Mouse (Mus musculus) limb, embryonic 14.5 days (tissue): ENCODE results near the gene Ss18l1. TPM values are rescaled to one million over a fixed set of nuclear protein-coding genes. Genes with fewer than 3 reads are reported as not detected.

Source experiments
- ATAC-seq: fragments of 200-750 bp; cut with Nextera tagmentation; 2 replicates; pipeline ENCODE4 v1.8.0; 2017; ENCODE audit warnings: low read depth, moderate number of reproducible peaks, moderate TSS enrichment; ENCODE audit not compliant: low FRiP score
- DNase-seq: peaks from one replicate; pipeline ENCODE4 v3.0.0-alpha.2; 2015; ENCODE audit warnings: low spot score
- H3K27ac ChIP-seq: fragments of 300-500 bp; sonication (generic); replicated peaks from 2 replicates; pipeline ENCODE4 v1.5.1; 2014; ENCODE audit warnings: low read depth, mild to moderate bottlenecking, low read length, moderate library complexity, mixed read lengths
- H3K27me3 ChIP-seq: fragments of 300-500 bp; sonication (generic); 2 replicates; pipeline ENCODE4 v1.6.1; 2014; ENCODE audit warnings: low read length, mixed read lengths; ENCODE audit not compliant: control insufficient read depth, insufficient read depth
- H3K36me3 ChIP-seq: fragments of 300-500 bp; sonication (generic); 2 replicates; pipeline ENCODE4 v1.6.1; 2014; ENCODE audit warnings: mild to moderate bottlenecking, low read length, moderate library complexity, mixed read lengths; ENCODE audit not compliant: control insufficient read depth, insufficient read depth
- H3K4me1 ChIP-seq: fragments of 300-500 bp; sonication (generic); 2 replicates; pipeline ENCODE4 v1.6.1; 2014; ENCODE audit warnings: antibody characterized with exemption, low read length, mixed read lengths; ENCODE audit not compliant: control insufficient read depth, insufficient read depth
- H3K4me2 ChIP-seq: fragments of 300-500 bp; sonication (generic); replicated peaks from 2 replicates; pipeline ENCODE4 v1.6.1; 2014; ENCODE audit warnings: low read depth, mild to moderate bottlenecking, low read length, moderate library complexity; ENCODE audit not compliant: severe bottlenecking
- H3K4me3 ChIP-seq: fragments of 300-500 bp; sonication (generic); replicated peaks from 2 replicates; pipeline ENCODE4 v1.5.1; 2014; ENCODE audit warnings: low read length
- H3K9ac ChIP-seq: fragments of 300-500 bp; sonication (generic); 2 replicates; pipeline ENCODE4 v1.6.1; 2014; ENCODE audit warnings: mild to moderate bottlenecking, low read depth, low read length, moderate library complexity; ENCODE audit not compliant: severe bottlenecking
- H3K9me3 ChIP-seq: fragments of 300-500 bp; sonication (generic); 2 replicates; pipeline ENCODE4 v1.6.1; 2016; ENCODE audit warnings: low read length; ENCODE audit not compliant: control insufficient read depth
- POLR2A ChIP-seq: fragments of 200-500 bp; IDR thresholded peaks from 2 replicates; pipeline ENCODE4 v1.8.0; 2012; ENCODE audit warnings: inconsistent platforms, mild to moderate bottlenecking, moderate library complexity, borderline replicate concordance; ENCODE audit not compliant: insufficient read depth, insufficient read length; ENCODE audit errors: extremely low read depth
- WGBS: fragments of 180-500 bp; shearing (Covaris S2); extraction: QIAGEN DNeasy Blood & Tissue Kit; methylation state at CpG from one replicate; pipeline ENCODE4 v1.1.7; 2014; 5-methylcytosine and 5-hydroxymethylcytosine counted together
- polyA plus RNA-seq, 2 experiments: library from polyadenylated mRNA; depleted of rRNA in 1 of 2; stranded (reverse) in 1 of 2; unstranded in 1 of 2; fragments of >200 nt; fragmentation: Nextera tagmentation in 1 of 2; extraction: Ambion mirVana in 1 of 2; gene quantifications; 2 replicates each; pipeline versions ENCODE4 v1.2.1 to v1.2.3; 2012 to 2014

Ss18l1 gene
- polyA plus RNA-seq, 2 experiments: 3.5 to 9.1 TPM

DNA sequence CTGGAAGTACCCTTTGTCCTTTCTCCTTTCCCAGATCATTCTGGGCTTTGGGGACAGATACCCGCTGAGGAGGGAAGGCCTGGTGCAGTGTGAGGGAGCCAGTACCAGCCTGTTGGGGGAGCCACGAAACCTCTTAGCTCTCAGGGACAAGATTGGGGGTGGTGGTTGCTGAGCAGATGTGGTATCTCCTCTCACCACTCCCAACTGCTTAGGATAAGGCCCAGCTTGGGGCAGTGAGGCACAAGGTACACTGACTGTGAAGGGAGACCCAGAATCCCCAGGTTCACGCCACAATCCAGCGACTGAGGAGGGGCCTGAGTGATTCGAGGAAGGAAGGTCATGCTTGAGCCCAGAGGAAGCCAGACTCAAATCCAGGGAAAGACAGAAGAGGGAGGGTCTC, 55.9 kb downstream of the Ss18l1 start:
- no peak for DNase-seq
- no peak for ATAC-seq
- no peak overlapping the region for H3K4me3 ChIP-seq
- H3K4me1 ChIP-seq: peaks cover 1% of the 10 kb centered on the region; the same call in 1 of the 2 replicates
- no peak for TF ChIP-seq POLR2A
- H3K27me3 ChIP-seq: peaks cover 40% of the 10 kb centered on the region
- no peak overlapping the region for H3K4me2 ChIP-seq
- no peaks in the 10 kb centered on the region for H3K36me3 ChIP-seq
- no peak overlapping the region for H3K9ac ChIP-seq
- H3K27ac ChIP-seq: no peak overlapping the region
- WGBS: 44% methylated on average over 5 of the region's 5 CpGs
- H3K9me3 ChIP-seq: no peaks in the 10 kb centered on the region

DNA sequence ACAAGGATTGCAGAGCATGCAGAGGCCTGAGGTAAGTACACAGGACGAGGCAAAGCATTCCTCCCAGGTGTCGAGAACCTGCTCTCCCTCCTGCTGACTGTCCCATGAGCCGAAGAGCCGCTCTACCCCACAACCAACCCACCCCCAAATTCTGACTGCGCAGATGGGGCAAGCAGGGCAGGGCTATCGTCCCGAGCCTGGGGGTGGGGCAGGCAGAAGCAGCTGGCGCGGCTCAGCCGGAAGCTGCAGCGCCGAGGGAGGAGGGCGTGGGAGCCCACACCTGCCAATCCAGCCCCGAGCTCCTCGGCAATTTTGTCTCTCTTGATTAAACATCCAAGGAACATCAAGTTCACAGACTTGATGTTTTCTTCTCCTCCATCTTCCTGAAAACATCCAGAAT, 57.2 kb downstream of the Ss18l1 start:
- H3K9ac ChIP-seq: no peak overlapping the region
- TF ChIP-seq POLR2A: no peak
- no peak for DNase-seq
- no peak for ATAC-seq
- no peak overlapping the region for H3K4me3 ChIP-seq
- H3K4me1 ChIP-seq: peaks cover 11% of the 10 kb centered on the region
- peaks cover 51% of the 10 kb centered on the region for H3K27me3 ChIP-seq
- no peaks in the 10 kb centered on the region for H3K9me3 ChIP-seq
- 4% methylated on average over 15 of the region's 15 CpGs for WGBS
- no peaks in the 10 kb centered on the region for H3K36me3 ChIP-seq
- H3K27ac ChIP-seq: no peak overlapping the region
- no peak overlapping the region for H3K4me2 ChIP-seq

DNA sequence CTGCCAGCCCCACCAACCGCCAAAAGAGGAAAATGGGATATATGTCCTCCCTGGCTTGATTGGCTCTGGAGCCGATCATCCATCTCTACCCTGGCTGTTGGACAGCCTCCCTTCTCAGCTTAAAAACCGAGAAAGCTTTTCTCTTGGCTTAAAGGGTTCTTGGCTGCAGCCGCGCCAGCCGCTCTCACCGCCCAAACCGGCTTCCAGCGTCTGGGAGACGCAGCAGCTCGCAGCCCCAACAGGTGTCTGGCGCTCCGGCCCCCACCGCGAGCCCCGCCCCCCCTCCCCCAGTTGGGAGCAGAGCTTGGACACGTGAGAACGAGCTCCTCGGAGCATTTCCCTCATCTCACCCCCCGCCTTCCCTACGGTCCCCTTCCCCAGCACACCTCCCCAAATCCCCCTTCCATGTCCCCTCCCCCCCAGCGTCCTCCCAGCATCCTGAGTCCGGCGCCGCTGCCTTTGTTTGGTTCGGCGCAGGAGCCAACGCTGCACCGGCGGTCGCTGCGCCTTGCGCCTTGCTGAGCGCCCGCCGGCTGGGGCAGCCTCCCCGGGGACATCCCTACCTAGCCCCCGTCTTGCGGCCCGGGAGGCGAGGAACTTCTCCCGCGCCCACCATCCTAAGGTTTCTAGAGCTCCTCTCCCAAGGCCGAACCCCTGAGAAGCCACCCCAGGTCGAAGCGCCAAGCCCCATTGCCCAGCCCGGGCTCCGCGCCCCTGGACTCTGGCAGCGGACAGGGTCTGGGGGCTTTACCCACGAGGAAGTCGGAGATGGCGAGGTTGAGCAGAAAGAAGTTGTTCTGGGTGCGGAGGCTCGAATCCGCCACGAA, 61.1 kb downstream of the Ss18l1 start:
- Histone ChIP-seq H3K4me1 (peaks cover 13% of the 10 kb centered on the region), H3K9ac (no peak overlapping the region), H3K4me3 (peak overlapping the region; percentile 45), H3K36me3 (no peaks in the 10 kb centered on the region), H3K27ac (no peak overlapping the region), H3K27me3 (peaks cover 61% of the 10 kb centered on the region), H3K4me2 (peak overlapping the region; percentile 97), H3K9me3 (no peaks in the 10 kb centered on the region)
- no peak for TF ChIP-seq POLR2A
- DNase-seq: no peak
- 2% methylated on average over 56 of the region's 57 CpGs for WGBS
- no peak for ATAC-seq

DNA sequence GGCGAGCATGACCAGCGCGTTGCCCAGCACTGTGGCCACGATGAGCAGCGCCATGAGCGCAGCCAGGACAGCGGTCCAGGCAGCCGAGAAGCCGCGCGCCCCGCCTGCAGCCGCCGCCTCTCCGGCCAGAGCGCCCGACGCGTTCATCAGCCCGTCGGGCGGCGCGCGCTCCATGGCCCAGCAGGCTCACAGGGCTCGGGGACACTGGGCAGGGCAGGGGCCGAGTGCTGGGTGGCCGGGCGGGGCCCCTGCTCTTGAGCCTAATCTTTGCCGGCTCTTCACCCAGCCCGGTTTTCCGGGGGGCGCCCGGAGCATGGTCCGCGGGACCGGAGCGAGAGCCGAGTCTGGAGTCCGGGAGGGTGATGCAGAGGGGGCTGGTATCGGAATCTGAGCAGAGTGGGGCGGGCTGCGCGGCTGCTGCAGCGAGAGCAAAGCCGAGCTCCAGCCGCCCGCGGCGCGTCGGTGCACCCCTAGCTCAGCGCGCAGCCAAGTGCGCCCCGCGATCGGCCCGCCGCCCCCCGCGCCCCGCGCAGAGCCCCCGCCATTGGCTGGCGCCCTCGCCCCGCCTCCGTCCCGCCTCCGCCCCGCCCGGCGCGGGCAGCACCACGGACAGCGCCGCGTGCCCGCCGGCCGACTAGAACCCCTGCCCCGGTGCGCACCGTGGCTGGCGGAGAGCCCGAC, 61.8 kb downstream of the Ss18l1 start, which contains the start of gene Hrh3:
Gene Hrh3 (minus strand): TSS at position 511 of the 681 bp plus-strand sequence.
- H3K4me2 ChIP-seq: peak within 1 kb of the TSS; percentile 97
- H3K4me1 ChIP-seq: peaks cover 13% of the 10 kb centered on the region
- no peak for TF ChIP-seq POLR2A
- no peaks in the 10 kb centered on the region for H3K9me3 ChIP-seq
- ATAC-seq (peak; percentile 93), DNase-seq (peak; percentile 62)
- peak within 1 kb of the TSS; percentile 45 for H3K4me3 ChIP-seq
- H3K9ac ChIP-seq: no peak within 1 kb of the TSS
- no peak within 1 kb of the TSS for H3K27ac ChIP-seq
- H3K27me3 ChIP-seq: peaks cover 61% of the 10 kb centered on the region
- no peaks in the 10 kb centered on the region for H3K36me3 ChIP-seq
- WGBS: 1% methylated on average over 17 of the region's 87 CpGs

DNA sequence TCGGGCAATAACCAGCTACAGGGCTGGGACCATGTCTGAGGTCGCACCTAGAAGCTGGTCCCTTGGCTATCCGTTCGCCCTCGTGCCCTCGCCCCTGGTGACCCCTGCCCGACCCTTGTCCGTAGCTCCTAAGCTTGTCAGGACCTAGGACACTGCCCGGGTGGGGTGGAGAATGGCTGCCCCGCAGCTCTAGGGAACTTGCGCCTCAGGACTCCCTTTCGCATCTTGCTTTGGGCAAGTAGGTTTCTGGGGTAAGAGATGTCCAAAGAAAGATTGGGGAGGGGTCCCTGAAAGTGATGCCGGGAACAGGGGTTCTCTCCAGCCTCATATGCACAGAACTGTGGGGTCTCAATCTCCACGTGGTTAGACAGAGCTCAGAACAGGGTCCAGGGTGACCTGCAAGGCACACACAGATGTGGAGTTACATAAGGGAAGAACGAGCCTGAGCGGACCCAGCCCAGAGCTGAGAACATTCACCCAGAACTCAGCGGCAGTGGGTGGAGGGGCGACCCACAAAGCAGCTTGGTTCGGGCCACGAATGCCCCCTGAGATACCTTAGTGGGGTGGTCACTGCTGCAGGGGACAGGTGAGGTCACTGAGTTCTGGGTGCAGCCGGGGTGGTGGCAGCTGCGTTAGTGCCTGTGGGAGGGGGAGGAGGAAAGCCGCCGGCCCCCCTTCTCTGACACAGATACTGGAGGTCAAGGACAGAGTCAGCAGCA, 62.5 kb downstream of the Ss18l1 start:
- H3K4me3 ChIP-seq: peak overlapping the region; percentile 45
- 10% methylated on average over 20 of the region's 24 CpGs for WGBS
- H3K27me3 ChIP-seq: peaks cover 59% of the 10 kb centered on the region
- peaks cover 13% of the 10 kb centered on the region for H3K4me1 ChIP-seq
- no peak; the same call in 1 of the 2 replicates for ATAC-seq
- H3K9ac ChIP-seq: no peak overlapping the region
- H3K9me3 ChIP-seq: no peaks in the 10 kb centered on the region
- H3K4me2 ChIP-seq: peak overlapping the region; percentile 97
- DNase-seq: no peak
- no peak for TF ChIP-seq POLR2A
- H3K36me3 ChIP-seq: no peaks in the 10 kb centered on the region
- no peak overlapping the region for H3K27ac ChIP-seq
